Mouse (Mus musculus): ENCODE data around the gene Fam213a. TPM values are rescaled to one million over a fixed set of nuclear protein-coding genes. Genes with fewer than 3 reads are reported as not detected.
A peak's percentile ranks its signal among the peaks of the same experiment; 100 is the strongest.

Gene Fam213a
- polyA plus RNA-seq, 2 experiments: 39.4 to 41.8 TPM

DNA sequence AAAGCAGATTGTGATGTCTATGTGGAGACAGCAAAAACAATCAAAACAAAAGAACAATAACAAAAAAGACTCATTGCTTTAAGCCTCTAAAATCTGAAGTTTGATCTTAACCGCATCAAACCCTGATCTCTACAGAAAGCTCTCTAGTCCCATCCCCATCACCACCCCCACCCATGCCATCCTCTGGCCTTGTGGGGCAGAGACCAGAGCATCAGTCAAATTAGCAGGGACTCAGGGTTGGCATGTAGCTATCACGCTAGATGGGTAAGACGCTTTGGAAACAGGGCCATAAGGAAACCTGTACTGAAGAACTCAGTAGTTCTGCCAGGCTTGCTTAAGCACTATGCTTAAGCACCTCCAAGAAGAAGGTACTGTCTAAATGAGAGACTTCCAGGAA is 49.4 kb downstream of the Fam213a start:
- H3K4me3 ChIP-seq (ENCODE audit: insufficient read depth in 1 of 2, low read depth in 2 of 2, low read length in 2 of 2): peak overlapping the region in 1 of 2 experiments; percentile 79; a peak in 2 of 4 replicates
- ATAC-seq (ENCODE audit: insufficient read depth): no peak
- no peak for TF ChIP-seq EP300 (IDR thresholded peaks at IDR 0.05; ENCODE audit: low read depth)
- TF ChIP-seq CTCF (IDR thresholded peaks at IDR 0.05; ENCODE audit: low read depth): no peak
- H3K27me3 ChIP-seq (ENCODE audit: control insufficient read depth, insufficient read depth, low read length): no peaks in the 10 kb centered on the region
- H3K36me3 ChIP-seq (replicated peaks; ENCODE audit: control insufficient read depth, insufficient read depth, low read depth): no peaks in the 10 kb centered on the region
- peak overlapping the region; percentile 86 for H3K4me2 ChIP-seq (ENCODE audit: low read depth)
- no peak overlapping the region for H3K27ac ChIP-seq
- H3K9me3 ChIP-seq (ENCODE audit: control insufficient read depth, low read length): no peaks in the 10 kb centered on the region
- peaks cover 58 to 63% of the 10 kb centered on the region in 2 experiments for H3K4me1 ChIP-seq (replicated peaks; ENCODE audit: control insufficient read depth in 2 of 2, insufficient read depth in 2 of 2, low read length in 1 of 2)
- H3K9ac ChIP-seq (replicated peaks): no peak overlapping the region; the same call in 1 of the 2 replicates
- WGBS (ENCODE audit: insufficient replicate concordance): 77% methylated on average over 3 of the region's 3 CpGs
- DNase-seq (ENCODE audit: low read depth in 3 of 3, low spot score in 3 of 3): no peak

DNA sequence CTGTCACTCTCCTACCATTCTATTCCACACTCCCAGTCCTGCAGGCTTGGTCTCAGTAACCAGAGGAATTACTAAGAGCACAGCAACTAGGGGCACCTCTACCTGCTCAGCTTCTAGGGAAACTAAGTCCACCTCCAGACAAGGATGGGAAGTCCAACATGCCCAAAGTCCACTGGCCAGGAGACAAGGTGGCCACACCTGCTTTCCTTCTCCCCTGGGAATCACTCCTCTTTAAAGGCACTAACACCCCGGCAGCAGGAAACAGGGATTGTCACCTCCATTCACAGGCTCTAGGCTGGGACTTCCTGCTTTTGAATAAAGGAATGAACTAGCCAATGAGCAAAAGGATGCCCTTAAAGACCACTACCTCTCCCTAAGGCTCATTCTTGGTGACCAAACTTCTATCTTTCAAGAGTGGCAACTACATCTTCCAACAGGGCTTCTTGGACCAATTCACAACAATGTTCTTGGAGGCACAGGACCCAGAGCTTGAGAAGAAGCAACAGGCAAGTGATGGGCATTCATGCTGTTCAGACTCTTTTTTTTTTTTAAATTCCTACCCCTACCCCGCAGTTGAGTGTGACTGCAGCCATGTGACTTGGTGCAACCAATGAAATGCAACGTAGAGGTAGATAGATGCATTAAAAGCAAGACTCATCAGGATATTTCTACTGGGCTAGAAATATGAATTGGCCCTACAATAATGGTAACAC is 49.9 kb downstream of the Fam213a start:
- ATAC-seq (ENCODE audit: insufficient read depth) (no peak), DNase-seq (ENCODE audit: low read depth in 3 of 3, low spot score in 3 of 3) (no peak)
- H3K4me1 ChIP-seq (replicated peaks; ENCODE audit: control insufficient read depth in 2 of 2, insufficient read depth in 2 of 2, low read length in 1 of 2): peaks cover 64 to 68% of the 10 kb centered on the region in 2 experiments
- H3K27me3 ChIP-seq (ENCODE audit: control insufficient read depth, insufficient read depth, low read length): no peaks in the 10 kb centered on the region
- no peak for TF ChIP-seq CTCF (IDR thresholded peaks at IDR 0.05; ENCODE audit: low read depth)
- TF ChIP-seq EP300 (IDR thresholded peaks at IDR 0.05; ENCODE audit: low read depth): no peak
- 29% methylated on average over 3 of the region's 3 CpGs for WGBS (ENCODE audit: insufficient replicate concordance)
- H3K9ac ChIP-seq (replicated peaks): peak overlapping the region; percentile 40
- peak overlapping the region; percentile 88 for H3K27ac ChIP-seq
- peak overlapping the region; percentile 86 for H3K4me2 ChIP-seq (ENCODE audit: low read depth)
- no peaks in the 10 kb centered on the region for H3K36me3 ChIP-seq (replicated peaks; ENCODE audit: control insufficient read depth, insufficient read depth, low read depth)
- no peaks in the 10 kb centered on the region for H3K9me3 ChIP-seq (ENCODE audit: control insufficient read depth, low read length)
- no peak overlapping the region for H3K4me3 ChIP-seq (ENCODE audit: insufficient read depth in 1 of 2, low read depth in 2 of 2, low read length in 2 of 2)

DNA sequence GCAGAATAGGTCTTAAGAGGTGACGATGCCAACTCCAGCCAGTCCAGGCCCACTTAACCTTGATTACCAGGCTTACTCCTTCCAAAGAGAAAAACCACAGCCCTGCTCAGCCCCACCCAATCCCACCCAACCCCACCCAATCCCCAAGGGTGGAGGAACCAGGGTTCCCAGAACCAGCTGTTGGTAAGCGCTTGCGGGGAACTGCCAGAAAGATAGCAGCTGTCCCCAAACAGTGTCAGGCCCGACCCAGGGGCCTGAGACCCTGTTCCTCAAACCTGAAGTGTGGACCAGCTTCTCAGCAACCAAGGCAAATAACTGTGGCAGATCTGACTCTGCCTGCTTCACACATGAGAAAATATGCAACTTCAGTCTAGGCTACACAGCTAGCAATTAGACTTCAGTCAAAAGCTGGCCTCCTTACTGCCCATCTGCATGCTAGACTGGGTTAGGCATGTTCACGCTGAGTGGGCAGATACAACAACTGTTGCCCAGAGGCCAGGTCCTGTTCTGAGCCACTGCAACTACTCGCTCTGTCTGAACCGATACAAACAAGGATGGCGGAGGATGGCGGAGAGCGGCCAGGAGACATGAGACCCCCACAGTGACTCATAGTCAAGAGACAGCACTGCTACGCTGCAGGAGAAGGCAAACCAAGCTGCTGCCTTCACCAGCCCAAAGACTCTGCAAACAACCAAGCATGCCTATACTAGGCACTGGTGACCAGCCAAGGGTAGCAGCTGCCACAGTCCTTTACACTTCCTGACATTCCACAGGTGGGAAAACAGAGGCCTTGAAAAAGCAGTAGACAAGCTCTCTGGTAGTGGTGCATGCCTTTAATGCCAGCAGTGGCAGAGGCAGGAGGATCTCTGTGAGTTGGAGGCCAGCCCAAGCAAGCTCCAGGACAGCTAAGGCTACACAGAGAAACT is 51.0 kb downstream of the Fam213a start:
- H3K9me3 ChIP-seq (ENCODE audit: control insufficient read depth, low read length): no peaks in the 10 kb centered on the region
- TF ChIP-seq EP300 (IDR thresholded peaks at IDR 0.05; ENCODE audit: low read depth) (no peak), CTCF (IDR thresholded peaks at IDR 0.05; ENCODE audit: low read depth) (no peak)
- peak overlapping the region; percentile 60 for H3K9ac ChIP-seq (replicated peaks)
- H3K27me3 ChIP-seq (ENCODE audit: control insufficient read depth, insufficient read depth, low read length): no peaks in the 10 kb centered on the region
- H3K4me1 ChIP-seq (replicated peaks; ENCODE audit: control insufficient read depth in 2 of 2, insufficient read depth in 2 of 2, low read length in 1 of 2): peaks cover 71 to 74% of the 10 kb centered on the region in 2 experiments
- no peaks in the 10 kb centered on the region for H3K36me3 ChIP-seq (replicated peaks; ENCODE audit: control insufficient read depth, insufficient read depth, low read depth)
- peak; percentile 41 for ATAC-seq (ENCODE audit: insufficient read depth)
- peak; percentile 52 to 79 (median 64) for DNase-seq (ENCODE audit: low read depth in 3 of 3, low spot score in 3 of 3)
- peak overlapping the region; percentile 88 for H3K27ac ChIP-seq
- peak overlapping the region; percentile 17 to 34 for H3K4me3 ChIP-seq (ENCODE audit: insufficient read depth in 1 of 2, low read depth in 2 of 2, low read length in 2 of 2)
- peak overlapping the region; percentile 86 for H3K4me2 ChIP-seq (ENCODE audit: low read depth)
- WGBS (ENCODE audit: insufficient replicate concordance): 28% methylated on average over 11 of the region's 11 CpGs

DNA sequence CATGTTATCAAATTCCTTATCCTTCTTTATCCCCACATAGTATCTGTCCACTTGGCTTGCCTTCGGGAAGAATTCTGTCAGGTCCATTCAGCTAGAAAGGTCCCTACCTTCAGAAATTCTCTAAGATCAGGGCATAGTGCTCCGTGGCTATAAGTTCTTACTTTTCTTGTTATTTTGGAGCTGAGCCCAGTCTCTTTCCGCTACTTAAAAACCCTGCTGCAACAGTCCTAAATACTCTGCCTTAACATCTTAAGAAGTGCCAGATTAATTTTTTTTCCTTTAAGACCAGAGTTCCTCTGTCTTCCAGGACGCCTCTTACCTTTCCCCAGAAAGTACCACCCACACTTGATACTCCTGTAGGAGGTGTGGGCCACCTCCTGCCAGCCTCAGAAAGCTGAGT is 53.4 kb downstream of the Fam213a start:
- ATAC-seq (ENCODE audit: insufficient read depth): no peak
- H3K36me3 ChIP-seq (replicated peaks; ENCODE audit: control insufficient read depth, insufficient read depth, low read depth): no peaks in the 10 kb centered on the region
- H3K9ac ChIP-seq (replicated peaks): no peak overlapping the region
- 48% methylated on average over 4 of the region's 4 CpGs for WGBS (ENCODE audit: insufficient replicate concordance)
- peak overlapping the region; percentile 11; the same call in 1 of the 2 replicates for H3K4me2 ChIP-seq (ENCODE audit: low read depth)
- H3K9me3 ChIP-seq (ENCODE audit: control insufficient read depth, low read length): no peaks in the 10 kb centered on the region
- H3K27me3 ChIP-seq (ENCODE audit: control insufficient read depth, insufficient read depth, low read length): no peaks in the 10 kb centered on the region
- DNase-seq (ENCODE audit: low read depth in 3 of 3, low spot score in 3 of 3): no peak
- H3K4me3 ChIP-seq (ENCODE audit: insufficient read depth in 1 of 2, low read depth in 2 of 2, low read length in 2 of 2): no peak overlapping the region
- 0 out of 2 replicates have a peak overlapping the region, but pooled peaks have one; percentile 8 for H3K27ac ChIP-seq
- peaks cover 86 to 87% of the 10 kb centered on the region in 2 experiments for H3K4me1 ChIP-seq (replicated peaks; ENCODE audit: control insufficient read depth in 2 of 2, insufficient read depth in 2 of 2, low read length in 1 of 2)
- TF ChIP-seq EP300 (IDR thresholded peaks at IDR 0.05; ENCODE audit: low read depth): no peak
- no peak for TF ChIP-seq CTCF (IDR thresholded peaks at IDR 0.05; ENCODE audit: low read depth)

DNA sequence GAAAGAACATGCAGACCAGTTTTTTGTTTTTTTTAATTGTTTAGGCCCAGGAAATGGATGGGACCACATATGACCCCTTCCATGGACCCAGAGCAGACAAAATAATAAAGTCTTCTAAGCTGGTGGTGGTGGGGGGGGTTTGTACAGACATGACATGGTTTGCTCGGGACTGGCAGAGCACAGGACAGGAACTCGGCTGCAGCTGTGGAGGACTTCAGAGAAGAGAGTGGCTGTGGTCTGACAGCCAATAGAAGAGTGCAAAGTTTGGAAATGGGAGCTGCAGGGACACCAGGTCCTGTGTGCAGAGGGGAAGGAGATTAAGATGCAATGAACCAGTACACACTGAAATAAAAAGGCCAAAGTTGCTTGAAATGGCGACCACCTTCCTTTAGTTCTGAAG is 54.0 kb downstream of the Fam213a start:
- ATAC-seq (ENCODE audit: insufficient read depth) (no peak), DNase-seq (ENCODE audit: low read depth in 3 of 3, low spot score in 3 of 3) (no peak)
- Histone ChIP-seq H3K27ac (peak overlapping the region; percentile 52; the same call in 1 of the 2 replicates), H3K9ac (replicated peaks) (no peak overlapping the region), H3K36me3 (replicated peaks; ENCODE audit: control insufficient read depth, insufficient read depth, low read depth) (no peaks in the 10 kb centered on the region), H3K4me1 (replicated peaks; ENCODE audit: control insufficient read depth in 2 of 2, insufficient read depth in 2 of 2, low read length in 1 of 2) (peaks cover 86% of the 10 kb centered on the region in 2 experiments), H3K4me2 (ENCODE audit: low read depth) (peak overlapping the region; percentile 36), H3K4me3 (ENCODE audit: insufficient read depth in 1 of 2, low read depth in 2 of 2, low read length in 2 of 2) (no peak overlapping the region), H3K9me3 (ENCODE audit: control insufficient read depth, low read length) (no peaks in the 10 kb centered on the region), H3K27me3 (ENCODE audit: control insufficient read depth, insufficient read depth, low read length) (no peaks in the 10 kb centered on the region)
- TF ChIP-seq CTCF (IDR thresholded peaks at IDR 0.05; ENCODE audit: low read depth) (no peak), EP300 (IDR thresholded peaks at IDR 0.05; ENCODE audit: low read depth) (no peak)
- 15% methylated on average over 3 of the region's 3 CpGs for WGBS (ENCODE audit: insufficient replicate concordance)

Data from liver, embryonic 14.5 days (tissue).